In genomic region chr15:83666418-83666817, GRCm38 (mm10) we compare ENCODE assay signal across 24 mouse cellular contexts. TPM values are rescaled to one million over a fixed set of nuclear protein-coding genes. Genes with fewer than 3 reads are reported as not detected.
DNase-seq lines count a peak whose midpoint lies in the region; ATAC-seq lines count a peak whose summit lies in the region.
"Had no signal": no experiment of that assay in that cellular context is flagged by ENCODE, and none has a peak within 500 bp of the region (broad histone marks: within the 10 kb centered on the region; RNA-seq: fewer than 3 reads in every experiment).

No protein-coding gene starts in this region.

- H3K9ac ChIP-seq in forebrain, embryonic 12.5 days = no peak overlapping the region
- no peak overlapping the region for H3K9ac ChIP-seq in forebrain, embryonic 11.5 days (ENCODE audit: low read length)
- no peak overlapping the region for H3K9ac ChIP-seq in neural tube, embryonic 11.5 days (ENCODE audit: low read length)
- no peak overlapping the region for H3K9ac ChIP-seq in limb, embryonic 11.5 days (ENCODE audit: low read length)
- H3K9ac ChIP-seq in neural tube, embryonic 14.5 days (replicated peaks; ENCODE audit: low read depth, low read length) = no peak overlapping the region
- H3K9ac ChIP-seq: embryonic facial prominence, embryonic 12.5 days; hindbrain, embryonic 15.5 days; intestine, embryonic 15.5 days; midbrain, embryonic 15.5 days had no signal

- H3K4me2 ChIP-seq in forebrain, embryonic 12.5 days = no peak overlapping the region
- H3K4me2 ChIP-seq in forebrain, embryonic 11.5 days (ENCODE audit: low read depth, low read length, severe bottlenecking) = no peak overlapping the region
- no peak overlapping the region for H3K4me2 ChIP-seq in neural tube, embryonic 11.5 days (ENCODE audit: low read depth)
- H3K4me2 ChIP-seq in limb, embryonic 11.5 days (ENCODE audit: low read depth, severe bottlenecking) = 0 out of 2 replicates have a peak overlapping the region, but pooled peaks have one; percentile 15
- no peak overlapping the region for H3K4me2 ChIP-seq in neural tube, embryonic 14.5 days (ENCODE audit: low read depth, low read length)
- H3K4me2 ChIP-seq: embryonic facial prominence, embryonic 12.5 days; hindbrain, embryonic 15.5 days; intestine, embryonic 15.5 days; midbrain, embryonic 15.5 days had no signal

- ATAC-seq in forebrain, embryonic 12.5 days (ENCODE audit: low FRiP score) = no peak
- no peak for ATAC-seq in forebrain, embryonic 11.5 days (replicated peaks; ENCODE audit: low FRiP score)
- 0 out of 2 replicates have a peak, but pooled peaks have one; percentile 50 for ATAC-seq in neural tube, embryonic 11.5 days (ENCODE audit: insufficient read depth, low FRiP score, low TSS enrichment)
- ATAC-seq in limb, embryonic 11.5 days (ENCODE audit: insufficient number of reproducible peaks, low FRiP score, low TSS enrichment, low read depth) = peak; percentile 76
- peak; percentile 58; the same call in 1 of the 2 replicates for ATAC-seq in neural tube, embryonic 14.5 days (ENCODE audit: low read depth)
- ATAC-seq: CD4-positive, CD25-positive, alpha-beta regulatory T cell, adult 4 months; forebrain, embryonic 14.5 days; intestine, embryonic 15.5 days; midbrain, embryonic 15.5 days had no signal

- no peak for DNase-seq in forebrain, embryonic 11.5 days (ENCODE audit: low spot score)
- no peak for DNase-seq in neural tube, embryonic 11.5 days (ENCODE audit: low spot score)
- DNase-seq in neural tube, embryonic 10.5 days (ENCODE audit: extremely low spot score, low spot score) = no peak
- DNase-seq in limb, embryonic 11.5 days (ENCODE audit: low spot score) = peak; percentile 85
- no peak for DNase-seq in layer of hippocampus, postnatal 25 days (ENCODE audit: extremely low spot score in 1 of 2, low spot score in 1 of 2)
- no peak for DNase-seq in spleen, postnatal 10 days (ENCODE audit: low spot score in 2 of 2)
- DNase-seq: cerebellum, adult 9-10 months; gastrocnemius, postnatal 25 days; heart, postnatal 36 days; kidney, adult 8-10 months; lung, postnatal 4 days; retina, postnatal 1 day; thymus, postnatal 36 days had no signal

- H3K4me3 ChIP-seq in forebrain, embryonic 12.5 days (replicated peaks) = no peak overlapping the region
- H3K4me3 ChIP-seq in forebrain, embryonic 11.5 days (ENCODE audit: low read depth, low read length) = no peak overlapping the region
- H3K4me3 ChIP-seq in neural tube, embryonic 11.5 days (ENCODE audit: low read depth, low read length) = no peak overlapping the region
- H3K4me3 ChIP-seq in limb, embryonic 11.5 days (ENCODE audit: low read depth, low read length) = no peak overlapping the region
- no peak overlapping the region for H3K4me3 ChIP-seq in neural tube, embryonic 14.5 days (ENCODE audit: low read depth, low read length)
- H3K4me3 ChIP-seq: embryonic facial prominence, embryonic 12.5 days; heart, adult 2 months; hindbrain, embryonic 15.5 days; intestine, embryonic 15.5 days; layer of hippocampus, adult 2 months; midbrain, embryonic 15.5 days had no signal

- H3K36me3 ChIP-seq in forebrain, embryonic 12.5 days (replicated peaks) = no peaks in the 10 kb centered on the region
- H3K36me3 ChIP-seq in forebrain, embryonic 11.5 days (ENCODE audit: control insufficient read depth, insufficient read depth, low read length) = no peaks in the 10 kb centered on the region
- H3K36me3 ChIP-seq in neural tube, embryonic 11.5 days (ENCODE audit: control insufficient read depth, insufficient read depth, low read length) = no peaks in the 10 kb centered on the region
- H3K36me3 ChIP-seq in limb, embryonic 11.5 days (ENCODE audit: control insufficient read depth, insufficient read depth, low read length) = no peaks in the 10 kb centered on the region
- H3K36me3 ChIP-seq in neural tube, embryonic 14.5 days (ENCODE audit: control insufficient read depth, insufficient read depth, low read length) = no peaks in the 10 kb centered on the region
- H3K36me3 ChIP-seq: hindbrain, embryonic 15.5 days; intestine, embryonic 15.5 days; midbrain, embryonic 15.5 days had no signal

- peak overlapping the region; percentile 8; the same call in 1 of the 2 replicates for H3K27ac ChIP-seq in forebrain, embryonic 12.5 days
- H3K27ac ChIP-seq in forebrain, embryonic 11.5 days (ENCODE audit: low read depth, low read length) = no peak overlapping the region
- H3K27ac ChIP-seq in neural tube, embryonic 11.5 days (ENCODE audit: low read depth, low read length) = no peak overlapping the region
- peak overlapping the region; percentile 72 for H3K27ac ChIP-seq in limb, embryonic 11.5 days (replicated peaks; ENCODE audit: low read depth, low read length)
- no peak overlapping the region for H3K27ac ChIP-seq in neural tube, embryonic 14.5 days (ENCODE audit: low read depth, low read length)
- H3K27ac ChIP-seq: embryonic facial prominence, embryonic 12.5 days; heart, adult 2 months; hindbrain, embryonic 15.5 days; intestine, embryonic 15.5 days; layer of hippocampus, adult 2 months; midbrain, embryonic 15.5 days had no signal

- no peaks in the 10 kb centered on the region for H3K27me3 ChIP-seq in forebrain, embryonic 12.5 days
- H3K27me3 ChIP-seq in forebrain, embryonic 11.5 days (ENCODE audit: control insufficient read depth, insufficient read depth, low read length) = no peaks in the 10 kb centered on the region
- no peaks in the 10 kb centered on the region for H3K27me3 ChIP-seq in neural tube, embryonic 11.5 days (ENCODE audit: control insufficient read depth, insufficient read depth, low read length)
- H3K27me3 ChIP-seq in limb, embryonic 11.5 days (ENCODE audit: control insufficient read depth, insufficient read depth, low read length) = 0 out of 2 replicates have a peak, but pooled peaks cover 2% of the 10 kb centered on the region
- H3K27me3 ChIP-seq in neural tube, embryonic 14.5 days (ENCODE audit: control insufficient read depth, insufficient read depth, low read length) = no peaks in the 10 kb centered on the region
- H3K27me3 ChIP-seq: embryonic facial prominence, embryonic 12.5 days; hindbrain, embryonic 15.5 days had no signal

- H3K4me1 ChIP-seq in forebrain, embryonic 12.5 days = peaks cover 33% of the 10 kb centered on the region
- H3K4me1 ChIP-seq in forebrain, embryonic 11.5 days (replicated peaks; ENCODE audit: control insufficient read depth, insufficient read depth, low read length) = 0 out of 2 replicates have a peak, but pooled peaks cover 3% of the 10 kb centered on the region
- H3K4me1 ChIP-seq in neural tube, embryonic 11.5 days (ENCODE audit: control insufficient read depth, insufficient read depth, low read length) = peaks cover 28% of the 10 kb centered on the region
- H3K4me1 ChIP-seq in limb, embryonic 11.5 days (ENCODE audit: control insufficient read depth, insufficient read depth, low read length) = peaks cover 49% of the 10 kb centered on the region
- H3K4me1 ChIP-seq in neural tube, embryonic 14.5 days (ENCODE audit: control insufficient read depth, insufficient read depth, low read length) = peaks cover 13% of the 10 kb centered on the region
- H3K4me1 ChIP-seq: hindbrain, embryonic 15.5 days; intestine, embryonic 15.5 days; midbrain, embryonic 15.5 days had no signal

- WGBS in forebrain, embryonic 12.5 days = 90% methylated on average over 10 of the region's 10 CpGs
- 90% methylated on average over 10 of the region's 10 CpGs for WGBS in forebrain, embryonic 11.5 days
- 30% methylated on average over 10 of the region's 10 CpGs for WGBS in neural tube, embryonic 11.5 days
- 2% methylated on average over 10 of the region's 10 CpGs for WGBS in limb, embryonic 11.5 days
- WGBS in neural tube, embryonic 14.5 days = 26% methylated on average over 10 of the region's 10 CpGs

- H3K9me3 ChIP-seq in forebrain, embryonic 12.5 days = no peaks in the 10 kb centered on the region
- no peaks in the 10 kb centered on the region for H3K9me3 ChIP-seq in forebrain, embryonic 11.5 days (ENCODE audit: control insufficient read depth, low read length)
- H3K9me3 ChIP-seq in neural tube, embryonic 11.5 days (ENCODE audit: control insufficient read depth, low read length) = no peaks in the 10 kb centered on the region
- no peaks in the 10 kb centered on the region for H3K9me3 ChIP-seq in limb, embryonic 11.5 days (ENCODE audit: control insufficient read depth, low read length)
- H3K9me3 ChIP-seq in neural tube, embryonic 14.5 days (ENCODE audit: control insufficient read depth, low read length) = no peaks in the 10 kb centered on the region
- H3K9me3 ChIP-seq: embryonic facial prominence, embryonic 12.5 days; hindbrain, embryonic 15.5 days; intestine, embryonic 15.5 days; midbrain, embryonic 15.5 days had no signal

RNA-seq across cellular contexts. Expression of gene Scube1, which starts 58.4 kb away (rescaled TPM):
- polyA plus RNA-seq in forebrain, embryonic 12.5 days (2016; fragmentation: Nextera tagmentation; extraction: Ambion mirVana) = 17.9 and 20.4 TPM in 2 replicates
- polyA plus RNA-seq in forebrain, embryonic 11.5 days (2014; fragmentation: Nextera tagmentation; extraction: Ambion mirVana) = 33.9 and 38.0 TPM in 2 replicates
- polyA plus RNA-seq in neural tube, embryonic 11.5 days (2014; fragmentation: Nextera tagmentation; extraction: Ambion mirVana) = 32.1 and 32.9 TPM in 2 replicates
- polyA plus RNA-seq in limb, embryonic 11.5 days (2014; fragmentation: Nextera tagmentation; extraction: Ambion mirVana) = 62.3 and 70.9 TPM in 2 replicates
- 9.4 and 14.1 TPM in 2 replicates for polyA plus RNA-seq in neural tube, embryonic 14.5 days (2014; fragmentation: Nextera tagmentation; extraction: Ambion mirVana)
- total RNA-seq in layer of hippocampus, postnatal 25 days (2021) = 10 to 100 TPM; 16.7 to 19.3 TPM
- total RNA-seq: megakaryocyte-erythroid progenitor cell, adult 5-6 weeks had no signal
- polyA plus RNA-seq: CD4-positive, CD25-positive, alpha-beta regulatory T cell, adult 4 months had no signal

Comparison
In these comparisons a context has a peak if more than half of its experiments do, and no peak if none do; other contexts are left out.
1. H3K27ac ChIP-seq: peak in forebrain, embryonic 12.5 days (single experiment) and limb, embryonic 11.5 days (single experiment); none in forebrain, embryonic 11.5 days (single experiment), neural tube, embryonic 11.5 days (single experiment) and neural tube, embryonic 14.5 days (single experiment).
2. ATAC-seq: peak in neural tube, embryonic 11.5 days (single experiment), limb, embryonic 11.5 days (single experiment) and neural tube, embryonic 14.5 days (single experiment); none in forebrain, embryonic 12.5 days (single experiment) and forebrain, embryonic 11.5 days (single experiment).